Mouse (Mus musculus) forebrain, embryonic 12.5 days (tissue): ENCODE results near the gene Fam186b. TPM values are rescaled to one million over a fixed set of nuclear protein-coding genes. Genes with fewer than 3 reads are reported as not detected.

Source experiments
- ATAC-seq: fragments of 200-750 bp; cut with Nextera tagmentation; 2 replicates; pipeline ENCODE4 v1.8.0; 2017; ENCODE audit warnings: moderate TSS enrichment; ENCODE audit not compliant: low FRiP score
- H3K27ac ChIP-seq: fragments of 300-500 bp; sonication (generic); 2 replicates; pipeline ENCODE4 v1.5.1; 2016; ENCODE audit warnings: mild to moderate bottlenecking
- H3K27me3 ChIP-seq: fragments of 300-500 bp; sonication (generic); 2 replicates; pipeline ENCODE4 v1.6.1; 2016; ENCODE audit warnings: mild to moderate bottlenecking
- H3K36me3 ChIP-seq: fragments of 300-500 bp; sonication (generic); replicated peaks from 2 replicates; pipeline ENCODE4 v1.6.1; 2016; ENCODE audit warnings: mild to moderate bottlenecking
- H3K4me1 ChIP-seq: fragments of 300-500 bp; sonication (generic); 2 replicates; pipeline ENCODE4 v1.6.1; 2016
- H3K4me2 ChIP-seq: fragments of 300-500 bp; sonication (generic); 2 replicates; pipeline ENCODE4 v1.6.1; 2016; ENCODE audit warnings: mild to moderate bottlenecking, moderate library complexity
- H3K4me3 ChIP-seq: fragments of 300-500 bp; sonication (generic); replicated peaks from 2 replicates; pipeline ENCODE4 v1.5.1; 2016; ENCODE audit warnings: mild to moderate bottlenecking
- H3K9ac ChIP-seq: fragments of 300-500 bp; sonication (generic); 2 replicates; pipeline ENCODE4 v1.6.1; 2016; ENCODE audit warnings: mild to moderate bottlenecking
- H3K9me3 ChIP-seq: fragments of 300-500 bp; sonication (generic); 2 replicates; pipeline ENCODE4 v1.6.1; 2016
- WGBS: fragments of 180-500 bp; shearing (Covaris S2); methylation state at CpG from one replicate; pipeline ENCODE4 v1.1.7; 2016; 5-methylcytosine and 5-hydroxymethylcytosine counted together
- polyA plus RNA-seq: library from polyadenylated mRNA; unstranded; fragments of >200 nt; fragmentation: Nextera tagmentation; extraction: Ambion mirVana; gene quantifications from 2 replicates; pipeline ENCODE4 v1.2.1, GENCODE M21; 2016

Gene Fam186b
- polyA plus RNA-seq, 1 experiment from 2014 or later = 0.19 TPM

DNA sequence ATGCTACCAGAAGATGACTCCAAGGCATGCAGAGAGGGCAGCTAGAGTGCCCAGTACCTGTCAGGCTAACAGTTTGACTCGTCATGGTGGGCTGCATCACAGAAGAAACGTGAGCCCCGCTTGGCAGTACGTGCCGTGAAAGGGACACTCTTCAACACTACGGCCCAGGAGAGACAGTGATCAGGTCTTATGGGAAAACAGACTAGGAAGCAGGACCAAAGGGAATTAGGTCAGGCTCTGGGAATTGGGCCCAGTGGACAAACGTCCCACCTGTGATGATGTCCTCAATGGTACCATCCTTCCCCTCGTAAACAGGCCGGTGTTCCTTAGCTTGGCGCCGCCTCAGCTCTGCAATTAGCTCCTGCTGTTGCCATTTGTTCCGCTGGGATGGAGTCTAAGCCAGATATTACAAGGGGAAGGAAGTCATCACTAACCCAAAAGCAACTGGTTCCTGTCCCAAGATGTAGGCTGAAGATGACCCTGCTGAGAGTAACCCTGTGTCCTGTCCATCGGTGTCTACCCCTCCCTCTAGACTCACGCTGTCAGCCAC, 23.2 kb upstream of the Fam186b start:
- H3K4me1 ChIP-seq = no peaks in the 10 kb centered on the region
- H3K27ac ChIP-seq = no peak overlapping the region
- no peaks in the 10 kb centered on the region for H3K9me3 ChIP-seq
- H3K36me3 ChIP-seq = peaks cover 96% of the 10 kb centered on the region
- 92% methylated on average over 14 of the region's 14 CpGs for WGBS
- no peak overlapping the region for H3K4me2 ChIP-seq
- no peak for ATAC-seq
- no peaks in the 10 kb centered on the region for H3K27me3 ChIP-seq
- H3K4me3 ChIP-seq = no peak overlapping the region
- no peak overlapping the region for H3K9ac ChIP-seq

- H3K4me3 ChIP-seq = no peak overlapping the region
- H3K4me1 ChIP-seq = no peaks in the 10 kb centered on the region
- no peak overlapping the region for H3K9ac ChIP-seq
- peaks cover 96% of the 10 kb centered on the region for H3K36me3 ChIP-seq
- H3K4me2 ChIP-seq = no peak overlapping the region
- no peak for ATAC-seq
- no peaks in the 10 kb centered on the region for H3K27me3 ChIP-seq
- WGBS = 88% methylated on average over 6 of the region's 6 CpGs
- no peaks in the 10 kb centered on the region for H3K9me3 ChIP-seq
- peak overlapping the region; percentile 42; the same call in 1 of the 2 replicates for H3K27ac ChIP-seq
Observed at GRCm38 (mm10) chr15:99318071-99318470, 22.4 kb upstream of the Fam186b start.

GRCm38 (mm10) chr15:99317267-99317651, 21.6 kb upstream of the Fam186b start:
- ATAC-seq = no peak
- H3K4me2 ChIP-seq = no peak overlapping the region
- no peaks in the 10 kb centered on the region for H3K9me3 ChIP-seq
- H3K4me3 ChIP-seq = no peak overlapping the region
- H3K4me1 ChIP-seq = no peaks in the 10 kb centered on the region
- H3K27ac ChIP-seq = peak overlapping the region; percentile 42; the same call in 1 of the 2 replicates
- H3K27me3 ChIP-seq = no peaks in the 10 kb centered on the region
- H3K36me3 ChIP-seq = peaks cover 95% of the 10 kb centered on the region
- no peak overlapping the region for H3K9ac ChIP-seq
- WGBS = 87% methylated on average over 2 of the region's 2 CpGs

DNA sequence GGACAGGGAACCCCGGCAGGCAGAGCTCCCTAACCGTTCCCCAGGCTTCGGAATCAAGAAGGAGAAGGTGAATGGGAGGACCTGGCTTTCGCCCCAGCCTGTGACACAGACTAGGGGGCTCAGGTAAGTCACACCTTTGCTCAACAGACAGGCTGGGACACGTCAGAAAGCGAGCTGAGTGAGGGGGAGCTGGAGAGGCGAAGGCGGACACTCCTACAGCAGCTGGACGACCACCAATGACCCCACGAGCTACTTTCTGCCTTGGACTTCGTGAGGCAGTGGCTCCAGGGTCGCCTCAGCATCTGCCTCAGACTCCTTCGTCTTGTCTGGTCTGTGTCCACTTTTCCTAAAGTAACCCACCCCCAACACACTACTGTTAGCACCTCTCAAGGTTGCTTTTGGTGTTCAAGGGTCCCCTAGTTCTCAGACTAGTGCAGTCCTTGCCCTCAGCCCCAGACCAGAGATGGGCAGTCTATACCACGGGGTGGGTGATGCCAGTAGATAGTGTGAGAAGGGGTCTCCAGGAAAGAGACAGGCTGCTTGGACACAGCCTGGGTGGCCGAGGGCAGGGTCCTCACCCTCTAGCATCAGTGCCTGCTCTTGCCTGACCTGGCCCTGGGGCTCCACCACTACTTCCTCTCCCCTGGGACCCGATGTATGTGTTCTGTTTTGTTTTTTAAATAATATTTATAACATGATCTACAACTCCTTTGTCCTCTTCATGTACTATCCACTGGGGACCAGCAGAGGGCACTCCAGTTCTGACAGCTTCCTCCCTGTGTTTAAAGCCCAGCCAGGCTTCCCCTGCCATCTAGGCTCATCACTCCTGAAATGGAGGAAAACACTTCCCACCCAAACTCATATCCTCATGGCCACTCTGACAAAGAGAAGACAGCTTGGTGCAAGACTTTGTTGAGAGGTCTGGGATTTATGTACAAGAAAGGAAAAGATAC, 20.9 kb upstream of the Fam186b start:
- H3K36me3 ChIP-seq = peaks cover 94% of the 10 kb centered on the region

DNA sequence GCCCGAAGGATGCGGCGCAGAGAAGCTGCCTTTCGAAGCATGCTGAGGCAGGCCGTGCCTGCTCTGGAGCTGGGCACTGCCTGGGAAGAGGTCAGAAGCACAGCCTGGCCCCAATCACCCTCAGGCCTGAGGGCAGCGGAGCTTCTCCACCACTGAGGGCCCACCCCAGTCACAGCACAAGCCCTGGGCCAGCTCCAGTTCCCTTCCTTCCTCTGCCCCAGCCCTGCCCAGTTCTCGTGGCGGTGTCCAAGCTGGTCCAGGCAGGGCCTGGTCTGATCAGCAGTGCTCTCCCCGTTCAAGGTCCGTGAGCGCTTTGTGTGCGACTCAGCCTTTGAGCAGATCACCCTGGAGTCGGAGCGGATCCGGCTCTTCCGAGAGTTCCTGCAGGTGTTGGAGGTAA, 19.2 kb upstream of the Fam186b start:
- Histone ChIP-seq H3K9me3 (no peaks in the 10 kb centered on the region), H3K4me1 (no peaks in the 10 kb centered on the region), H3K4me3 (no peak overlapping the region), H3K27ac (no peak overlapping the region), H3K27me3 (no peaks in the 10 kb centered on the region), H3K4me2 (no peak overlapping the region), H3K36me3 (peaks cover 96% of the 10 kb centered on the region), H3K9ac (no peak overlapping the region)
- WGBS = 93% methylated on average over 16 of the region's 16 CpGs
- ATAC-seq = no peak

More for the DNA sequence above, 20.9 kb upstream of the Fam186b start:
- Histone ChIP-seq H3K9ac (0 out of 2 replicates have a peak overlapping the region, but pooled peaks have one; percentile 13), H3K9me3 (no peaks in the 10 kb centered on the region), H3K4me3 (no peak overlapping the region), H3K4me1 (no peaks in the 10 kb centered on the region), H3K27ac (peak overlapping the region; percentile 79), H3K27me3 (no peaks in the 10 kb centered on the region), H3K4me2 (no peak overlapping the region)
- ATAC-seq = peak; percentile 37
- 85% methylated on average over 16 of the region's 16 CpGs for WGBS

- no peak overlapping the region for H3K9ac ChIP-seq
- no peaks in the 10 kb centered on the region for H3K4me1 ChIP-seq
- H3K4me3 ChIP-seq = no peak overlapping the region
- H3K27ac ChIP-seq = no peak overlapping the region
- WGBS = 96% methylated on average over 5 of the region's 5 CpGs
- no peak for ATAC-seq
- no peaks in the 10 kb centered on the region for H3K9me3 ChIP-seq
- no peaks in the 10 kb centered on the region for H3K27me3 ChIP-seq
- no peak overlapping the region for H3K4me2 ChIP-seq
- peaks cover 98% of the 10 kb centered on the region for H3K36me3 ChIP-seq
Observed at GRCm38 (mm10) chr15:99310617-99311016, 14.9 kb upstream of the Fam186b start.

DNA sequence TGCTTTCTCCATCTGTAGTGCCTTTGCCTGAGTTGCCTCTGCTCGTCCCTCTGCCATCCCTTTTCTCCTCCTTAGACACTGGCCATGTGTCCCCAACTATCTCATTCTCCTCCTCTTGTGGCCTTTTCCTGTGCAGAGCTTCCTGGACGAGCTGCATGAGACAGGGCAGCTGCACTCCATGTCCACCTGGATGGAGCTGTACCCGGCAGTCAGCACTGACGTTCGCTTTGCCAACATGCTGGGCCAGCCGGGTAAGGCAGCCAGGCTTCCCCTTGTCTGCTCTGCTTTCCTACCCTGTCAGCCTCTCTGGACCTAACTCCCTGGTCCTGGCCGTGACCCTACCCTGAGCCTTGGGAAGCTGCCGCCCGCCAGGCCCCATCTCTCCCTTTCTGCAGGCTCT, 13.9 kb upstream of the Fam186b start:
- H3K36me3 ChIP-seq = peaks cover 98% of the 10 kb centered on the region
- H3K9ac ChIP-seq = no peak overlapping the region
- H3K4me3 ChIP-seq = no peak overlapping the region
- 90% methylated on average over 9 of the region's 9 CpGs for WGBS
- H3K4me2 ChIP-seq = no peak overlapping the region
- H3K27me3 ChIP-seq = no peaks in the 10 kb centered on the region
- H3K27ac ChIP-seq = no peak overlapping the region
- no peaks in the 10 kb centered on the region for H3K4me1 ChIP-seq
- ATAC-seq = no peak
- no peaks in the 10 kb centered on the region for H3K9me3 ChIP-seq

DNA sequence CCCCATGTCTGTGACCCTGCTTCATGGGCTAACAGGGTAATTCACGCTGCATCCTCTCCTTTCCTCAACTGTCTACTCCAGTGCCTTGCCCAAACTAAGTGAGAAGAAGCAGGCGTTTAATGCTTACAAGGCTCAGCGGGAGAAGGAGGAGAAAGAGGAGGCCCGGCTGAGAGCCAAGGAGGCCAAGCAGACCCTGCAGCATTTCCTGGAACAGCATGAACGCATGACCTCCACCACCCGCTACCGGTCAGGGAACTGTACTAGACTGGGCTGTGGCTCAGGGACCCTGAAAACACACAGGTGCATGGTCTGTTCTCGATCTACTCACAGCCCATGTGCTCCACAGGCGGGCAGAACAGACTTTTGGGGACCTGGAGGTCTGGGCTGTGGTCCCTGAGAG, 11.8 kb upstream of the Fam186b start:
- H3K27me3 ChIP-seq = no peaks in the 10 kb centered on the region
- peaks cover 90% of the 10 kb centered on the region for H3K36me3 ChIP-seq
- ATAC-seq = no peak
- no peak overlapping the region for H3K4me2 ChIP-seq
- no peaks in the 10 kb centered on the region for H3K9me3 ChIP-seq
- no peak overlapping the region for H3K27ac ChIP-seq
- WGBS = 92% methylated on average over 9 of the region's 9 CpGs
- H3K9ac ChIP-seq = no peak overlapping the region
- H3K4me1 ChIP-seq = no peaks in the 10 kb centered on the region
- H3K4me3 ChIP-seq = no peak overlapping the region

DNA sequence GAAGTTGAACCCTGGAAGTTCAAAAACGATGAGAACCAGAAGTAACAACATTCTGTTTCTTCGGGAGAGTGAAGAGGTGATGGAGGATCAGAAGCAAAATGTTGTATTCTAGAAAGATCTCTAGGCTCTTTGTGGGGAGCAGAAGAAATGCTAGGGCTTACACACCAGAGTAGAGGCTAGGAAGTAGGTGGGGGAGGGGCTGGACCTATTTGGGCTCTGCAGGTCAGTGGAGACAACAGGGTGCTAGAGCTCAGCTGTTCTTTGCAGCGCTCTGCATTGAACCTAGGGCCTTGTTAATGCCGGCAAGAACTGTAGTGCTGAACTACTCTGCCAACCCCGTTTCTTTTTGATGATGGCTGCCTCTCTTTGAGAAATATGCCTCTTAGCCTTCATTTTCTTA, 525 bp upstream of the Fam186b start:
- ATAC-seq = no peak
- peak overlapping the region; percentile 93; the same call in 1 of the 2 replicates for H3K27ac ChIP-seq
- H3K9me3 ChIP-seq = no peaks in the 10 kb centered on the region
- peaks cover 19% of the 10 kb centered on the region for H3K4me1 ChIP-seq
- 33% methylated on average over 5 of the region's 5 CpGs for WGBS
- H3K4me3 ChIP-seq = peak overlapping the region; percentile 66
- H3K4me2 ChIP-seq = peak overlapping the region; percentile 63
- 0 out of 2 replicates have a peak, but pooled peaks cover 8% of the 10 kb centered on the region for H3K36me3 ChIP-seq
- no peaks in the 10 kb centered on the region for H3K27me3 ChIP-seq
- H3K9ac ChIP-seq = no peak overlapping the region

GRCm38 (mm10) chr15:99294813-99295374, 794 bp downstream of the Fam186b start, which contains the start of gene Prpf40b:
Prpf40b (plus strand) TSS chr15:99295087.
- Histone ChIP-seq H3K27me3 (no peaks in the 10 kb centered on the region), H3K36me3 (0 out of 2 replicates have a peak, but pooled peaks cover 2% of the 10 kb centered on the region), H3K4me3 (peak within 1 kb of the TSS; percentile 66), H3K9me3 (no peaks in the 10 kb centered on the region), H3K27ac (peak within 1 kb of the TSS; percentile 93), H3K4me1 (peaks cover 19% of the 10 kb centered on the region), H3K4me2 (peak within 1 kb of the TSS; percentile 63), H3K9ac (peak within 1 kb of the TSS; percentile 80)
- peak; percentile 97 for ATAC-seq
- WGBS = 1% methylated on average over 44 of the region's 64 CpGs

DNA sequence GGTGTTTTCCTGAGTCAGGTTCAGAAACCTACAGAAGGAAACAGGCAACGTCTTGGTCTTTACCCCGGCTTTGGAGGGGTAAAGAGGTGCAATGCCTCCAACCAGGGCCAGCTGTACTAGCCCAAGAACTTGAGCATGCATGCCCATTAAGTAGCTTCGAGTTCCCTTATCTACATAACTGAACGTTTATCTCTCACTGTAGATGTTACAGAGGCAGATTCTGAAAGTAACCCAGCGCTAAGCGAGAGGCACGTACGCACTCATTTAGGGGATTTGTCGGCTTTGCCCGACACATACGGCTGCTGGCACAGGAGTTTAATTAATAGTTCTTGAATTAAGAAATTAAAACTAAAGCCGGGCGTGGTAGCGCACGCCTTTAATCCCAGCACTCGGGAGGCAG, 1.4 kb downstream of the Fam186b start:
- Histone ChIP-seq H3K4me3 (peak overlapping the region; percentile 66), H3K27ac (peak overlapping the region; percentile 93; the same call in 1 of the 2 replicates), H3K9ac (peak overlapping the region; percentile 80; the same call in 1 of the 2 replicates), H3K4me2 (peak overlapping the region; percentile 63), H3K36me3 (no peaks in the 10 kb centered on the region), H3K4me1 (peaks cover 19% of the 10 kb centered on the region), H3K27me3 (no peaks in the 10 kb centered on the region), H3K9me3 (no peaks in the 10 kb centered on the region)
- ATAC-seq = no peak
- WGBS = 38% methylated on average over 16 of the region's 16 CpGs

- Histone ChIP-seq H3K4me3 (no peak overlapping the region), H3K36me3 (no peaks in the 10 kb centered on the region), H3K9me3 (no peaks in the 10 kb centered on the region), H3K27ac (no peak overlapping the region), H3K4me2 (no peak overlapping the region), H3K4me1 (peaks cover 8% of the 10 kb centered on the region; the same call in 1 of the 2 replicates), H3K9ac (no peak overlapping the region), H3K27me3 (no peaks in the 10 kb centered on the region)
- no peak for ATAC-seq
- WGBS = 92% methylated on average over 11 of the region's 11 CpGs
Observed at GRCm38 (mm10) chr15:99290586-99290985, 5.1 kb downstream of the Fam186b start.
